Mouse (Mus musculus) E14TG2a.4 (cell line): ENCODE measurements around the gene Muc3.

ENCODE experiments used
- CTCF ChIP-seq: conservative IDR thresholded peaks from 2 replicates; pipeline ENCODE4 v1.5.1; 2014; ENCODE audit warnings: low read length
- NANOG ChIP-seq: IDR thresholded peaks from 2 replicates; pipeline ENCODE4 v1.6.1; 2014; ENCODE audit warnings: borderline replicate concordance, low read length, mixed read lengths

GRCm38 (mm10) chr5:137115866-137116847 is 33.0 kb downstream of the Muc3 start, which contains the start of gene Trim56:
- TF ChIP-seq NANOG (no peak), CTCF (no peak)
